ENCODE assay signal across 9 mouse cellular contexts in the genomic region with DNA sequence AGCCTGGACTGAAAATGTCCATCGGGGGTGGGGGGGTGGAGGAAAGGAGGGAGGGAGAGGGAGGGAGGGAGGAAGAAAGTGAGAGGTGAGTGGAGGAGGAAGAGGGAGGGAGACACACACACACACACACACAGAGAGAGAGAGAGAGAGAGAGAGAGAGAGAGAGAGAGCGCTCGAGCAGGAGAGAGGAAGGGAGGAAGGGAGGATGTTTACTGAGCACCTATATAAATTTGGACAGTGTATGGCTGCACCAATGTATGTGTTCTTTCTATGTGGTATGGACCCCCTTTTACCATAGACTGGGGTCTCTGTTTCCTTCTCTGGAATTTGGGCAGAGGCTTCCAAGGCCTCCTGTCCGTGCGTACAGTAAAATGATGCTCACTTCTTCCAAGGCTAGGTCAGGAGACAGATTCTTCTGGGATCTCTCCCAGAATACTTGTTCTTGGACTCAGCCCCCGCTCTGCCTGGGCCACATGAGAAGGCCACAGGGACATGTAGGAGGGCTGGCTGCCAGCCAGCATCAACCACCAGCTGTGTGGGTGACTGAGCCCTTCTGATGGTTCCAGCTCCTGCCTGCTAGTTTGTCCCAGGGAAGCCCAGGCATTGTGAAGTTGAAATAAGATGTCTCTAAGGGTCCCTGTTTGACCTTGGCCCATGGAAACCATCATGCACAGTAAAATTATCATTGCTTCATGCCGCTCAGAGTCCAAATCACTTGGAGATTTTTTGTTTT.
A peak's percentile ranks its signal among the peaks of the same experiment; 100 is the strongest.
DNase-seq lines count a peak whose midpoint lies in the region; ATAC-seq and TF ChIP-seq lines count a peak whose summit lies in the region.
"Had no signal": no experiment of that assay in that cellular context is flagged by ENCODE, and none has a peak within 500 bp of the region (broad histone marks: within the 10 kb centered on the region; RNA-seq: fewer than 3 reads in every experiment).

No protein-coding gene starts in this region.

- 58% methylated on average over 7 of the region's 7 CpGs for WGBS in heart, embryonic 11.5 days (ENCODE audit: insufficient replicate concordance)
- 47% methylated on average over 7 of the region's 7 CpGs for WGBS in heart, embryonic 13.5 days
- WGBS in midbrain, postnatal 0 days = 70% methylated on average over 6 of the region's 7 CpGs

- H3K4me3 ChIP-seq in heart, embryonic 11.5 days (ENCODE audit: low read depth, low read length) = no peak overlapping the region
- no peak overlapping the region for H3K4me3 ChIP-seq in heart, embryonic 13.5 days
- no peak overlapping the region for H3K4me3 ChIP-seq in myocyte
- H3K4me3 ChIP-seq in midbrain, postnatal 0 days (ENCODE audit: low read depth, low read length) = no peak overlapping the region

- no peaks in the 10 kb centered on the region for H3K36me3 ChIP-seq in heart, embryonic 11.5 days (ENCODE audit: control insufficient read depth, insufficient read depth, low read length)
- no peaks in the 10 kb centered on the region for H3K36me3 ChIP-seq in heart, embryonic 13.5 days
- H3K36me3 ChIP-seq in myocyte (ENCODE audit: control insufficient read depth, insufficient read depth) = no peaks in the 10 kb centered on the region
- H3K36me3 ChIP-seq in midbrain, postnatal 0 days (ENCODE audit: insufficient read depth, low read length) = no peaks in the 10 kb centered on the region

- no peaks in the 10 kb centered on the region for H3K9me3 ChIP-seq in heart, embryonic 11.5 days (replicated peaks; ENCODE audit: control insufficient read depth, low read length)
- H3K9me3 ChIP-seq in heart, embryonic 13.5 days = no peaks in the 10 kb centered on the region
- no peaks in the 10 kb centered on the region for H3K9me3 ChIP-seq in midbrain, postnatal 0 days (ENCODE audit: low read length)

- H3K9ac ChIP-seq in heart, embryonic 11.5 days (ENCODE audit: low read depth, low read length) = no peak overlapping the region
- no peak overlapping the region for H3K9ac ChIP-seq in heart, embryonic 13.5 days
- H3K9ac ChIP-seq in midbrain, postnatal 0 days (replicated peaks; ENCODE audit: low read length, poor library complexity, severe bottlenecking) = no peak overlapping the region

- no peak overlapping the region for H3K27ac ChIP-seq in heart, embryonic 11.5 days (ENCODE audit: low read depth, low read length)
- H3K27ac ChIP-seq in heart, embryonic 13.5 days (replicated peaks) = 0 out of 2 replicates have a peak overlapping the region, but pooled peaks have one; percentile 36
- H3K27ac ChIP-seq in midbrain, postnatal 0 days (ENCODE audit: low read depth, low read length) = no peak overlapping the region

- no peak overlapping the region for H3ac ChIP-seq in myocyte (ENCODE audit: control insufficient read depth, insufficient read length)

- H3K27me3 ChIP-seq in heart, embryonic 11.5 days (ENCODE audit: control insufficient read depth, insufficient read depth, low read length) = no peaks in the 10 kb centered on the region
- 0 out of 2 replicates have a peak, but pooled peaks cover 3% of the 10 kb centered on the region for H3K27me3 ChIP-seq in heart, embryonic 13.5 days (replicated peaks)
- no peaks in the 10 kb centered on the region for H3K27me3 ChIP-seq in myocyte (ENCODE audit: control insufficient read depth, insufficient read depth, insufficient read length)
- H3K27me3 ChIP-seq in midbrain, postnatal 0 days (ENCODE audit: insufficient read depth, low read length) = no peaks in the 10 kb centered on the region
- H3K27me3 ChIP-seq: CH12.LX had no signal

- no peak overlapping the region for H3K4me2 ChIP-seq in heart, embryonic 11.5 days
- no peak overlapping the region for H3K4me2 ChIP-seq in heart, embryonic 13.5 days
- peak overlapping the region; percentile 67 for H3K4me2 ChIP-seq in myocyte (ENCODE audit: low read depth)
- no peak overlapping the region for H3K4me2 ChIP-seq in midbrain, postnatal 0 days (ENCODE audit: low read depth, low read length, poor library complexity, severe bottlenecking)

- H3K79me2 ChIP-seq in myocyte (ENCODE audit: control insufficient read depth, insufficient read depth) = no peaks in the 10 kb centered on the region

- DNase-seq in heart, adult 8-10 months (ENCODE audit: low spot score) = peak; percentile 28
- DNase-seq in adrenal gland, adult 2 months = peak; percentile 51
- no peak for DNase-seq in urinary bladder, postnatal 25 days (ENCODE audit: low spot score)
- no peak for DNase-seq in urinary bladder, adult 18-20 months (ENCODE audit: low spot score in 2 of 2)
- DNase-seq in midbrain, postnatal 0 days (ENCODE audit: low spot score) = no peak

- no peak for ATAC-seq in heart, embryonic 11.5 days (replicated peaks; ENCODE audit: insufficient number of reproducible peaks, low FRiP score, low TSS enrichment)
- ATAC-seq in heart, embryonic 13.5 days (ENCODE audit: extremely low read depth, insufficient number of reproducible peaks, low FRiP score, low TSS enrichment) = no peak
- ATAC-seq in midbrain, postnatal 0 days (ENCODE audit: low FRiP score) = no peak

- TF ChIP-seq CTCF in midbrain, postnatal 0 days (IDR thresholded peaks at IDR 0.05) = no peak

- no peak for TF ChIP-seq POLR2A in myocyte (IDR thresholded peaks at IDR 0.05; ENCODE audit: insufficient read length, low read depth)

- no peaks in the 10 kb centered on the region for H3K4me1 ChIP-seq in heart, embryonic 11.5 days (ENCODE audit: control insufficient read depth, insufficient read depth, low read length)
- 0 out of 2 replicates have a peak, but pooled peaks cover 5% of the 10 kb centered on the region for H3K4me1 ChIP-seq in heart, embryonic 13.5 days
- H3K4me1 ChIP-seq in midbrain, postnatal 0 days (ENCODE audit: insufficient read depth, low read length) = no peaks in the 10 kb centered on the region

TF ChIP-seq in myocyte, 11 proteins besides CTCF, POLR2A, EP300 and RAD21:
- TF ChIP-seq MYOG (IDR thresholded peaks at IDR 0.05; ENCODE audit: control insufficient read depth in 1 of 3, insufficient read depth in 1 of 3, insufficient read length in 2 of 3, low read depth in 2 of 3) = peak in 2 of 3 experiments; percentile 9 to 62
- no peak for TF ChIP-seq TCF3 (IDR thresholded peaks at IDR 0.05; ENCODE audit: insufficient read length, low read depth)
- no peak for TF ChIP-seq REST (IDR thresholded peaks at IDR 0.05; ENCODE audit: insufficient read depth, insufficient read length)
- no peak for TF ChIP-seq TCF12 (IDR thresholded peaks at IDR 0.05; ENCODE audit: insufficient read depth, poor library complexity, severe bottlenecking)
- TF ChIP-seq MYOD1 (IDR thresholded peaks at IDR 0.05; ENCODE audit: control insufficient read depth in 1 of 3, insufficient read length in 2 of 3, low read depth in 2 of 3) = peak in 2 of 3 experiments; percentile 28 to 63
- TF ChIP-seq USF1 (IDR thresholded peaks at IDR 0.05; ENCODE audit: low read depth) = no peak

Comparison
In these comparisons a context has a peak if more than half of its experiments do, and no peak if none do; other contexts are left out.
1. DNase-seq: peak in heart, adult 8-10 months (single experiment) and adrenal gland, adult 2 months (single experiment); none in urinary bladder, postnatal 25 days (single experiment), urinary bladder, adult 18-20 months (0 of 2) and midbrain, postnatal 0 days (single experiment).